Mouse (Mus musculus) MEL (cell line): ENCODE data around the gene Ctsf. TPM values are rescaled to one million over a fixed set of nuclear protein-coding genes. Genes with fewer than 3 reads are reported as not detected.

Source experiments
- DNase-seq: peaks from one replicate; pipeline ENCODE4 v3.0.0; 2011; ENCODE audit warnings: low read depth, low spot score
- H3K27ac ChIP-seq: 2 replicates; pipeline ENCODE4 v1.5.1; 2012; ENCODE audit warnings: low read depth, mild to moderate bottlenecking, control low read depth, low read length, moderate library complexity; ENCODE audit not compliant: control insufficient read depth
- H3K27me3 ChIP-seq, 2 experiments: fragments of 150-350 bp in 1 of 2; sonication (generic) in 1 of 2; 2 replicates each; pipeline ENCODE4 v1.6.1; 2012; ENCODE audit warnings: low read length in 2 of 2, mild to moderate bottlenecking in 2 of 2, improper control_type of control experiment in 1 of 2, moderate library complexity in 1 of 2; ENCODE audit not compliant: insufficient read depth in 2 of 2, control insufficient read depth in 1 of 2
- H3K36me3 ChIP-seq, 2 experiments: 2 replicates each; pipeline ENCODE4 v1.6.1; 2012 to 2014; ENCODE audit warnings: low read length in 2 of 2, improper control_type of control experiment in 1 of 2, inconsistent platforms in 1 of 2, mild to moderate bottlenecking in 1 of 2; ENCODE audit not compliant: insufficient read depth in 2 of 2, control insufficient read depth in 1 of 2
- H3K4me1 ChIP-seq, 2 experiments: fragments of 150-350 bp in 1 of 2; sonication (generic) in 1 of 2; 2 replicates each; pipeline ENCODE4 v1.6.1; 2012; ENCODE audit warnings: low read length in 2 of 2, improper control_type of control experiment in 1 of 2, mild to moderate bottlenecking in 1 of 2; ENCODE audit not compliant: insufficient read depth in 2 of 2, control insufficient read depth in 1 of 2
- H3K4me3 ChIP-seq, 2 experiments: fragments of 150-350 bp in 1 of 2; sonication (generic) in 1 of 2; 2 replicates each; pipeline ENCODE4 v1.5.1; 2012; ENCODE audit warnings: low read depth in 2 of 2, low read length in 2 of 2, mild to moderate bottlenecking in 2 of 2, moderate library complexity in 2 of 2, control low read depth in 1 of 2, improper control_type of control experiment in 1 of 2; ENCODE audit not compliant: control insufficient read depth in 1 of 2, insufficient read depth in 1 of 2
- H3K79me2 ChIP-seq: 2 replicates; pipeline ENCODE4 v1.6.1; 2012; ENCODE audit warnings: mild to moderate bottlenecking, low read length, moderate library complexity; ENCODE audit not compliant: control insufficient read depth, poor library complexity, insufficient read depth
- H3K9ac ChIP-seq: 2 replicates; pipeline ENCODE4 v1.6.1; 2012; ENCODE audit warnings: low read depth, mild to moderate bottlenecking, control low read depth, low read length, moderate library complexity; ENCODE audit not compliant: control insufficient read depth, poor library complexity, severe bottlenecking
- H3K9me3 ChIP-seq: fragments of 150-350 bp; sonication (generic); replicated peaks from 2 replicates; pipeline ENCODE4 v1.6.1; 2012; ENCODE audit warnings: mild to moderate bottlenecking, low read length, improper control_type of control experiment, moderate library complexity; ENCODE audit not compliant: insufficient read depth
- CHD1 ChIP-seq: IDR thresholded peaks from 2 replicates; pipeline ENCODE4 v1.6.1; 2012; ENCODE audit warnings: low read depth, mild to moderate bottlenecking, inconsistent platforms, low read length, improper control_type of control experiment
- CTCF ChIP-seq, 3 experiments: IDR thresholded peaks in 2 of 3; conservative IDR thresholded peaks in 1 of 3; 2 replicates each; pipeline ENCODE4 v1.5.1; 2011 to 2012; ENCODE audit warnings: low read length in 3 of 3, low read depth in 2 of 3, mild to moderate bottlenecking in 2 of 3, improper control_type of control experiment in 1 of 3, inconsistent platforms in 1 of 3, mixed read lengths in 1 of 3, moderate library complexity in 1 of 3; ENCODE audit not compliant: control insufficient read depth in 1 of 3, insufficient read depth in 1 of 3, poor library complexity in 1 of 3, severe bottlenecking in 1 of 3
- E2F4 ChIP-seq: IDR thresholded peaks from 2 replicates; pipeline ENCODE4 v1.6.1; 2011; ENCODE audit warnings: low read depth, low read length, improper control_type of control experiment, borderline replicate concordance
- EP300 ChIP-seq, 2 experiments: IDR thresholded peaks; 2 replicates each; pipeline ENCODE4 v1.6.1; 2011; ENCODE audit warnings: improper control_type of control experiment in 2 of 2, low read length in 2 of 2, low read depth in 1 of 2, mild to moderate bottlenecking in 1 of 2
- ETS1 ChIP-seq: IDR thresholded peaks from 2 replicates; pipeline ENCODE4 v1.6.1; 2012; ENCODE audit warnings: low read depth, mild to moderate bottlenecking, inconsistent platforms, low read length, improper control_type of control experiment, moderate library complexity
- GATA1 ChIP-seq: IDR thresholded peaks from 2 replicates; pipeline ENCODE4 v1.6.1; 2011; ENCODE audit warnings: low read depth, low read length, improper control_type of control experiment
- JUND ChIP-seq: IDR thresholded peaks from 2 replicates; pipeline ENCODE4 v1.6.1; 2011; ENCODE audit warnings: low read depth, mild to moderate bottlenecking, improper control_type of control experiment, low read length
- KAT2A ChIP-seq: conservative IDR thresholded peaks from 2 replicates; pipeline ENCODE4 v1.6.1; 2012; ENCODE audit warnings: low read depth, low read length, improper control_type of control experiment, inconsistent platforms
- MAX ChIP-seq: IDR thresholded peaks from 2 replicates; pipeline ENCODE4 v1.6.1; 2011; ENCODE audit warnings: low read length, improper control_type of control experiment
- MAZ ChIP-seq: IDR thresholded peaks from 2 replicates; pipeline ENCODE4 v1.6.1; 2012; ENCODE audit warnings: low read depth, mild to moderate bottlenecking, inconsistent platforms, low read length, improper control_type of control experiment
- MEF2A ChIP-seq: IDR thresholded peaks from 2 replicates; pipeline ENCODE4 v1.6.1; 2014; ENCODE audit warnings: low read depth, mild to moderate bottlenecking, inconsistent platforms, low read length, improper control_type of control experiment; ENCODE audit not compliant: poor library complexity, insufficient replicate concordance, severe bottlenecking; ENCODE audit errors: extremely low read depth
- MXI1 ChIP-seq: IDR thresholded peaks from 2 replicates; pipeline ENCODE4 v1.6.1; 2011; ENCODE audit warnings: mild to moderate bottlenecking, low read depth, low read length, improper control_type of control experiment
- NELFE ChIP-seq: IDR thresholded peaks from 2 replicates; pipeline ENCODE4 v1.6.1; 2011; ENCODE audit warnings: low read depth, low read length, improper control_type of control experiment
- NRF1 ChIP-seq: IDR thresholded peaks from 2 replicates; pipeline ENCODE4 v1.6.1; 2014; ENCODE audit warnings: low read depth, mild to moderate bottlenecking, inconsistent platforms, low read length, improper control_type of control experiment, moderate library complexity; ENCODE audit not compliant: poor library complexity, insufficient read depth, severe bottlenecking
- POLR2A ChIP-seq, 2 experiments: IDR thresholded peaks; 2 replicates each; pipeline ENCODE4 v1.6.1; 2011 to 2012; ENCODE audit warnings: low read length in 2 of 2, mild to moderate bottlenecking in 2 of 2, control low read depth in 1 of 2, improper control_type of control experiment in 1 of 2, low read depth in 1 of 2, moderate library complexity in 1 of 2; ENCODE audit not compliant: control insufficient read depth in 1 of 2, insufficient read depth in 1 of 2, poor library complexity in 1 of 2
- POLR2AphosphoS2 ChIP-seq: IDR thresholded peaks from 2 replicates; pipeline ENCODE4 v1.6.1; 2011; ENCODE audit warnings: low read length, improper control_type of control experiment
- RAD21 ChIP-seq: IDR thresholded peaks from 2 replicates; pipeline ENCODE4 v1.6.1; 2011; ENCODE audit warnings: mild to moderate bottlenecking, low read depth, low read length, improper control_type of control experiment
- RCOR1 ChIP-seq: IDR thresholded peaks from 2 replicates; pipeline ENCODE4 v1.6.1; 2012; ENCODE audit warnings: low read depth, mild to moderate bottlenecking, inconsistent platforms, low read length, improper control_type of control experiment
- USF1 ChIP-seq: IDR thresholded peaks from 2 replicates; pipeline ENCODE4 v1.6.1; 2014; ENCODE audit warnings: low read depth, mild to moderate bottlenecking, inconsistent platforms, low read length, improper control_type of control experiment, moderate library complexity
- USF2 ChIP-seq, 2 experiments: IDR thresholded peaks; 2 replicates each; pipeline ENCODE4 v1.6.1; 2011 to 2012; ENCODE audit warnings: improper control_type of control experiment in 2 of 2, low read length in 2 of 2, borderline replicate concordance in 1 of 2, inconsistent platforms in 1 of 2, low read depth in 1 of 2, mild to moderate bottlenecking in 1 of 2; ENCODE audit not compliant: insufficient read depth in 1 of 2
- ZKSCAN1 ChIP-seq: IDR thresholded peaks from 2 replicates; pipeline ENCODE4 v1.6.1; 2012; ENCODE audit warnings: low read depth, mild to moderate bottlenecking, inconsistent platforms, low read length, improper control_type of control experiment, moderate library complexity
- ZMIZ1 ChIP-seq: IDR thresholded peaks from 2 replicates; pipeline ENCODE4 v1.6.1; 2012; ENCODE audit warnings: low read depth, mild to moderate bottlenecking, inconsistent platforms, low read length, improper control_type of control experiment, moderate library complexity
- polyA plus RNA-seq, 2 experiments: library from polyadenylated mRNA; stranded (reverse) in 1 of 2; unstranded in 1 of 2; fragments of >175 nt in 1 of 2; fragments of >200 nt in 1 of 2; gene quantifications; 2 replicates each; pipeline versions ENCODE4 v1.2.1 to v1.2.4; 2012; ENCODE audit warnings: low replicate concordance in 2 of 2, low read depth in 1 of 2; ENCODE audit not compliant: insufficient read length in 2 of 2, insufficient read depth in 1 of 2, missing spikeins in 1 of 2
- total RNA-seq: library from RNA; depleted of rRNA; stranded (reverse); fragments of 300-350 nt; gene quantifications from 2 replicates; pipeline ENCODE4 v1.2.3, GENCODE M21; 2012

The Ctsf gene
- total and polyA plus RNA-seq, 3 experiments: not detected

GRCm38 (mm10) chr19:4876755-4877154 lies 21.8 kb downstream of the Ctsf start:
- H3K4me1 ChIP-seq: peaks cover 0 to 17% of the 10 kb centered on the region in 2 experiments; a peak in 2 of 4 replicates
- H3K4me3 ChIP-seq: no peak overlapping the region
- no peaks in the 10 kb centered on the region; a peak in 1 of 4 replicates for H3K27me3 ChIP-seq
- H3K79me2 ChIP-seq: peaks cover 16% of the 10 kb centered on the region
- H3K9me3 ChIP-seq: no peaks in the 10 kb centered on the region
- no peak for TF ChIP-seq JUND
- no peak for TF ChIP-seq USF1
- TF ChIP-seq KAT2A: no peak
- no peak for TF ChIP-seq NELFE
- TF ChIP-seq POLR2AphosphoS2: no peak
- TF ChIP-seq CTCF (IDR thresholded peaks at IDR 0.05 in 2 of 3, conservative IDR thresholded peaks at IDR 0.05 in 1 of 3; ENCODE audit: control insufficient read depth in 1 of 3, insufficient read depth in 1 of 3, low read depth in 2 of 3, low read length in 3 of 3, poor library complexity in 1 of 3, severe bottlenecking in 1 of 3): no peak
- TF ChIP-seq EP300 (IDR thresholded peaks at IDR 0.05; ENCODE audit: low read depth in 1 of 2, low read length in 2 of 2): no peak
- H3K27ac ChIP-seq: no peak overlapping the region
- peaks cover 0 to 9% of the 10 kb centered on the region in 2 experiments; a peak in 2 of 4 replicates for H3K36me3 ChIP-seq
- DNase-seq: no peak
- H3K9ac ChIP-seq: no peak overlapping the region

GRCm38 (mm10) chr19:4877785-4878184 lies 22.9 kb downstream of the Ctsf start, which contains the start of gene Actn3:
TSS of gene Actn3 (minus strand) at chr19:4877909.
- peak within 1 kb of the TSS; percentile 66 for H3K27ac ChIP-seq
- peak within 1 kb of the TSS; percentile 95 for H3K9ac ChIP-seq
- no peaks in the 10 kb centered on the region; a peak in 1 of 4 replicates for H3K27me3 ChIP-seq
- TF ChIP-seq ETS1 (no peak), RCOR1 (peak; percentile 50; the same call in 1 of the 2 replicates), NRF1 (no peak)
- peaks cover 0 to 17% of the 10 kb centered on the region in 2 experiments; a peak in 2 of 4 replicates for H3K4me1 ChIP-seq
- peaks cover 0 to 9% of the 10 kb centered on the region in 2 experiments; a peak in 2 of 4 replicates for H3K36me3 ChIP-seq
- peak within 1 kb of the TSS; percentile 88 to 94 for H3K4me3 ChIP-seq
- no peaks in the 10 kb centered on the region for H3K9me3 ChIP-seq
- H3K79me2 ChIP-seq: peaks cover 16% of the 10 kb centered on the region
- no peak for DNase-seq

- peak within 1 kb of the TSS; percentile 88 to 94 for H3K4me3 ChIP-seq
- H3K9ac ChIP-seq: peak within 1 kb of the TSS; percentile 95
- H3K9me3 ChIP-seq: no peaks in the 10 kb centered on the region
- peaks cover 16% of the 10 kb centered on the region for H3K79me2 ChIP-seq
- H3K4me1 ChIP-seq: peaks cover 0 to 17% of the 10 kb centered on the region in 2 experiments; a peak in 2 of 4 replicates
- H3K27me3 ChIP-seq: no peaks in the 10 kb centered on the region; a peak in 1 of 4 replicates
- peaks cover 0 to 9% of the 10 kb centered on the region in 2 experiments; a peak in 2 of 4 replicates for H3K36me3 ChIP-seq
- peak; percentile 98 for DNase-seq
- H3K27ac ChIP-seq: peak within 1 kb of the TSS; percentile 66
- no peak for TF ChIP-seq RAD21
- 0 out of 2 replicates have a peak, but pooled peaks have one; percentile 54 for TF ChIP-seq ZMIZ1
- no peak for TF ChIP-seq MEF2A
- peak; percentile 63 for TF ChIP-seq GATA1
- TF ChIP-seq CHD1: no peak
- TF ChIP-seq ZKSCAN1: no peak
- peak; percentile 75 for TF ChIP-seq MAZ
- peak; percentile 85 for TF ChIP-seq MXI1
- TF ChIP-seq USF2 (IDR thresholded peaks at IDR 0.05; ENCODE audit: borderline replicate concordance in 1 of 2, insufficient read depth in 1 of 2, low read depth in 1 of 2, low read length in 2 of 2): no peak
- no peak for TF ChIP-seq MAX
- TF ChIP-seq POLR2A (IDR thresholded peaks at IDR 0.05; ENCODE audit: control insufficient read depth in 1 of 2, insufficient read depth in 1 of 2, low read depth in 1 of 2, low read length in 2 of 2, poor library complexity in 1 of 2): peak; percentile 73 to 93; a peak in 3 of 4 replicates
- TF ChIP-seq NRF1: peak; percentile 66
- TF ChIP-seq E2F4: peak; percentile 90; the same call in 1 of the 2 replicates
Measured at GRCm38 (mm10) chr19:4878405-4879323, 23.7 kb downstream of the Ctsf start, which contains the start of gene Zdhhc24. TSS of gene Zdhhc24 (plus strand) at chr19:4878668.
